Mouse (Mus musculus) right cerebral cortex, postnatal 4 days (tissue): ENCODE measurements around the gene Sema5b.
"Not testable (repeated sequence)": the region's sequence is repeated elsewhere in the genome, so short reads cannot be mapped to it uniquely, and the experiment has no call there.

Experiments
- DNase-seq: peaks from one replicate; pipeline ENCODE4 v3.0.0-alpha.2; 2022

The Sema5b gene

DNA sequence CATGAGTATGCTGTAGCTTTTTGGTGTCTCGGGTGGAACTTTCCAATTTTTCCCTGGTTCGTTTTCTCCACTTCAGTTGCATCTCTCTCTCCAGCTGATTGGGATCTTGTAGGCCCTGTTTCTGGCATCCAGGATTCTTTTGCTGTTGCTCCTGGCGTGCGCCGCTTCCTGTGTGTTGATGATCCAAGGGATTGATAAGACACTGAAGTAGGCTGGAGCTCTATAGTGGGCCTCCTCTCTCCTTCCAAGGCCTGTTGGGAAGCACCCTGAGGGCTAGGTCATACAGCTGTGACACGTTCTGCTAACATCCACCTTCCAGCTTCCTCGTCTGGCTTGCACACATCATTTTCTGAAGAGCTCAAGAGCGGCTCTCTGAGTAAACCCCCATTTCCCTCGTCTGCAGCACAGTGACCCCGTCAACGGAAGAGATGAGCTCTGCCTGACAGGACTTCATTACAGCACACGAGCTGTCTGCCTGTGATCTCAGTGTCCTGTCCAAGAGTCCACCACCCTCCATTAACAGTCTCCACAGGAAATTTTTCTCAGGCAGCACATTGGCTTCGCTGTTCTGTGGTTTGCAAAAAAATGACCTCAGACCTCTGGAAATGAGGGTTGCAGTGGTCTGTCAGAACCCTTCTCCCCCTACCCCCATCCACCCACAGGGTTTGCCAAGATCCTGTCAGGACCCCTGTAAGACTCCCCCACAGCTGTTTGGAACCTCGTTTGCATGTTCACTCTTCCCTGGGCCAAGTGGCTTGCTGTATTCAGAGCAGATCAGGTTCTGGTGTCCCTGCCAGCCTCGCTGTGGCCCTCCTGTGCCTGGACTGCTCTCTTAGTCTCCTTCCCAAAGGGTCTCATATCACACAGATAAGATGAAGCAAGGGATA is 14.9 kb downstream of the Sema5b start:
- no peak for DNase-seq

- DNase-seq = no peak
Observed at GRCm38 (mm10) chr16:35557038-35557437, 16.1 kb downstream of the Sema5b start.

DNA sequence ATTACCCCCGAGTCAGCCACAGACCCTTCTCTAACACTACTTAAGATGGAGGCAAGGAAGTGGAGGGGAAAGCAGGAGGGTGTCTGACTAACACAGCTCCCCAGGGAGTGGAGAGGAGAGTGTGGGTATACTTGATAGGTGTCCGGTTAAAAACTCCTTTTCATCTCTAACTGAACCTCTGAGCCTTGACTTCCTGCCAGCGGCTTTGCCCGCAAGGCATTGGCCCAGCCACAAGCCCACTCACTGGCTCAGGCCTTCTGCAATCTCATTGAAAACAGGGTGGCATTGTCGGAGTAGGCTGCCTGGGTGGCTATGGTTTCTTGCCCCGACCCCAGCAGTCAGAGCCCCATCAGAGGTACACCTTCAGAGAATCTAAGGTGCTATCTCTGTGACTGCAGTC is 20.6 kb downstream of the Sema5b start:
- peak; percentile 40 for DNase-seq

- DNase-seq = peak; percentile 44
Observed at GRCm38 (mm10) chr16:35564246-35564905, 23.4 kb downstream of the Sema5b start.

- not testable (repeated sequence) for DNase-seq
Observed at GRCm38 (mm10) chr16:35565601-35566000, 24.7 kb downstream of the Sema5b start.

DNA sequence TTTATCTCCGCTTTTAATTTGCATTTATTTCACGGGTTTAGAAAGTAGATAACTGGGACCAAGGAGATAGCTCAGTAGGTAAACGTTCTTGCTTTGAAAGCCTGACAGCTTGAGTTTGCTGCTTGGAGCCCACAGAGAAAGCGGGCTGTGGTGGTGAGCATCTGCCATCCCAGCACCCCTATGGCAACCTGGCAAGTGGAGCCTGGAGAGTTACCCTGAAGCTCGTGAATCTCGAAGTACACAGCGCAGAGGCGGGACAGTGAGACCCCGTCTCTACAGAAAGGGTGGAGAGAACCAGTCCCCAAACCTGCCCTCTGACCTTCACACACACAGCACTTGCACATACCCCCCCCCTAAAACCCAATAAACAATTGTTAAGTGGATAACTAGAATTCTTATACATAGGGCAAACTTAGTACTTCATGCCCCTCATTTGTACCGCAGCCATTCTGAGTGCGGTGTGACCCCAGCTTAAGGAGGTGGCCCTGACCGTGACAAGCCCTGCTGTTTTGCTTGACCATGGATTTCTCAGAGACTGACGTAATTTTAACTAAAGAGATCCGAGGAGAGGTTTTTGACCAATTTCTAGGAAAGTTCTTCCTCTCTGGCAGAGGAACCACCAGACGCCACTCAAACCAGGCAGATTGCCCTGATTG is 27.4 kb downstream of the Sema5b start:
- DNase-seq = no peak

DNA sequence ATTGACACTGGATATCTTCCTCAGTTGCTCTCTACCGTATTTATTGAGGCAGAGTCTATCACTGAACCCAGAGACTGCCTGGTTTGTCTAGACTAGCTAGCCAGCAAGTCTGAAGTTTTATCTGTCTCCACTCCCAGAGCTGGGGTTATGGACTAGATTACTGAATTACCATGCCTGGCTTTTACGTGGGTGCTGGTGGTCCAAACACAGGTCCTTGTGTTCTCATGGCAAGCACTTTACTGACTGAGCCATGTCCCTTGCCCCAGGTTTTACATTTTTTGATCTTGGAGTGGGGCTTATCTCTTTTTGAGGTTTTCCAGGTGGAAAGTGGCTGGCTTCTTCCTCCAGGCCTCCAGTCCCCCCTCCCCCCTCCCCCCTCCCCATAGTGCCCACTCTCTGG is 28.4 kb downstream of the Sema5b start:
- no peak for DNase-seq

DNA sequence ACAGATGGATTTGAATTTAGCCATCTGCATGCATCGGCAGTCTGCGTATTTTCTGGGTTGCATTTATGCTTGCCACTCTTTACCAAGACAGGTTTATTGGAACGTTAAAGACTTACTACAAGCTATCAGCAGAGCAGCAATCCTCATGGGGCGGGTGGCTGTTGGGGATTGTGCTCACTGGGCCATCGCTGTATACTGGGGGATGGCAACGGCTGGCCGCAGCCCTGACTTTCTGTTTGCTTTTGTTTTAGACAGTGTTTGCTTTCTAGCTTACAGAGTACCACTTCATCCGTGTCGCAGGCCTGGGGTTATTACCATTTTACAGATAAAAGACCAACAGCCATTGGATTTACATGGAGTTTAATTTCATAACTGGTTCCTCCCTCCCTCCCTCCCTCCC is 28.8 kb downstream of the Sema5b start:
- no peak for DNase-seq

GRCm38 (mm10) chr16:35570627-35571026 is 29.7 kb downstream of the Sema5b start:
- DNase-seq = no peak

DNA sequence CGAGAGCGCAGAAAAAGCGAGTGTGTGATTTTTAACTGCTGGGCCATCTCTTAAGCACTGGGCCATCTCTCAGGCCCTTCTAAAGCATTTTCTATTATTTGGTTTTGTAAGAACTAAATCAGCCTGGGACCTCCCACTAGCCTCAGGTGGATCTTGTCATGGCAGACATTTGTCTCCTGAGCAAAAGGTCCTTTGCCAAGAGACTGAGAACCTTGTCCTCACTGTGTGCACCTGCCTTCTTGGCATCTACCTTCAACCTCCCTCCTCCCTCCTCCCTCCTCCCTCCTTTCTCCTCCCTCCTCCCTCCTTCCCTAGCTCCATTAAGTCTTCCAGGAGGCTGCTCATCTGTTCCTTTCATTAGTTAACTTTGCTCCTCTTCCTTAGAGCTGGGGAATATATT is 32.6 kb downstream of the Sema5b start:
- no peak for DNase-seq

GRCm38 (mm10) chr16:35577181-35577941 is 36.4 kb downstream of the Sema5b start:
- DNase-seq = no peak

- DNase-seq = peak; percentile 47
Observed at GRCm38 (mm10) chr16:35581299-35581698, 40.4 kb downstream of the Sema5b start.

DNA sequence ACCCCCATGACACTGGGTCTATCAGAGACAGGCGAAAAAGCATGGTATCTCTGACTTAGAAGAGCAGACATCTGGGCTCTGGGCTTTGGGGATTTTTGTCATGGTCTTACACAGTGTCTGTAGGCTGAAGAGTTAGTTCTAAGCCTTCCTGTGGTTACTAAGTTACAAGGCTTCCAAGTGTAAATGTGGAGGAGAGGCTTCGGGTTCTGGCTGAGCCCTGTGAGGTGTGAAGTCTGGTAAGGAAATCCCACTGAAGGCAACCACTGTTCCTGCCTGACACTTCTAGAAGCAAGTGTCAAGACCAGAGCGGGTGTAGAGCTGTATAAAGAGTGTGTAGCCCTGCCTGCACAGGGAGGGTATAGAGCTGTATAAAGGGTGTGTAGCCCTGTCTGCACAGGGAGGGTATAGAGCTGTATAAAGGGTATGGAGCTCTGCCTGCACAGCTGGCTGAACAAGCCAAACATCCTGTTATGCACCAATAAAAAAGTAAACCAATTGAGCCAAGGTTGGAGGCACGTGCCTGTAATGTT is 42.7 kb downstream of the Sema5b start:
- DNase-seq = no peak

GRCm38 (mm10) chr16:35585126-35585694 is 44.3 kb downstream of the Sema5b start:
- DNase-seq = no peak

DNA sequence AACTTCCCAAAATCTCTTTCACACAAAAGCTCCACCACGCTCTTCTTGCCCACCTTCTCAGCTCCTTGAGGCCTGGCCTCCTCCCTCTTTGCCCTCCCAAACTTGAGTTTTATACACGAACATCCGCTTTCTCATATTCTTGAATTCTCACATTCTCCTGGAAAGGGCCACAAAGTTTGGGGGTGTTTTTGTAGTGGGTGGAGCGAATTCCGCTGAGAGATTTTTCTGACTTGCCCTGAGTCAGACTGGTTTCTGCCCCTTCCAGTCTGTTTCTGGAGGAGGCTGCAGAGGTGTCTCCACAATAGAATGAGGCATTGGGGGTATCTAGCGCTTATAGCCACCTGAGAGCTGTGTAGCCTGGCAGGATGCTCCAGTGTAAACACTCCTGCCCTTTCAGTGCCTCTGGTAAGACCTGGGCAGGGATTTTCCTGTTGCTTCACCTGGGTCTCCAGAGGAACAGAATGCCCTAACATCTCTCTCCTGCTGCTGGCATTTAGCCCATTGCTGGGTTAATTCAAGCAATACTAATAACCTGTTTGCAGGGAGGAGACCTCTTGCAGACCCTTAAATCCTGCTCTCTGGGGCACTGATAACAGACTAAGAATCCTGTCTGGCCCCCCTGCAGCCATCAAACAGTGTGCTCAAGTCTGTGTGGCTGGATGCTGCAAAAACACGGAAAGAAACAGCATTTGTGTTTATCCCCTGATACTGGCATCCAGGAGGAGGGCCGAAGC is 46.3 kb downstream of the Sema5b start:
- DNase-seq = no peak

- DNase-seq = peak; percentile 71
Observed at GRCm38 (mm10) chr16:35587866-35588465, 47.0 kb downstream of the Sema5b start.

- DNase-seq = no peak
Observed at GRCm38 (mm10) chr16:35588731-35589151, 47.8 kb downstream of the Sema5b start.

GRCm38 (mm10) chr16:35591756-35592155 is 50.8 kb downstream of the Sema5b start:
- DNase-seq = peak; percentile 56

- peak; percentile 67 for DNase-seq
Observed at GRCm38 (mm10) chr16:35592274-35593065, 51.5 kb downstream of the Sema5b start.

DNA sequence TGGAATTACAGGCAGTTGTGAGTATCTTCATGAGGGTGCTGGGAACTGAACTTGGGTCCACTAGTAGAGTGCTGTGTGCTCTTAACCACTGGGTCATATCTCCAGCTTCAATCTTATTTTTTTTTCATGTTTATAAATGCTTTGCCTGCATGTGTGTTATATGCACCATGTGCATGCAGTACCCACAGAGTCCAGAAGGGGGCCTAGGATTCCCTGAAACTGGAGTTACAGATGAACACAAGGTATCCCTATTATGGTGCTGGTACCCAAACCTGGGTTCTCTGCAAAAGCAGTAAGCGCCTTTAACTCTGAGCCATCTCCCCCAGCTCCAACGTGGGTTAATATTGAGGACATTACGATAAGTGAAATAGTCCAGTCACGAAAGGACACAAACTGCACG is 52.5 kb downstream of the Sema5b start:
- DNase-seq = no peak
